Mouse (Mus musculus) cerebellum, postnatal 4 days (tissue): ENCODE data around the gene Tsr1.
A peak's percentile ranks its signal among the peaks of the same experiment; 100 is the strongest.

Source experiments
- DNase-seq, 2 experiments: peaks; one replicate each; pipeline ENCODE4 v3.0.0; 2022; ENCODE audit warnings: low spot score in 2 of 2, mixed read lengths in 1 of 2

Gene Tsr1

GRCm38 (mm10) chr11:74896901-74897677, 782 bp upstream of the Tsr1 start, which contains the start of gene Sgsm2:
Sgsm2 (minus strand) TSS chr11:74897060.
- peak; percentile 41 to 67 for DNase-seq

GRCm38 (mm10) chr11:74898517-74898827, 601 bp downstream of the Tsr1 start:
- no peak for DNase-seq

GRCm38 (mm10) chr11:74901555-74901954, 3.7 kb downstream of the Tsr1 start:
- DNase-seq = no peak

GRCm38 (mm10) chr11:74902416-74902815, 4.5 kb downstream of the Tsr1 start:
- no peak for DNase-seq

GRCm38 (mm10) chr11:74907850-74908249, 10.0 kb downstream of the Tsr1 start:
- DNase-seq = no peak

DNA sequence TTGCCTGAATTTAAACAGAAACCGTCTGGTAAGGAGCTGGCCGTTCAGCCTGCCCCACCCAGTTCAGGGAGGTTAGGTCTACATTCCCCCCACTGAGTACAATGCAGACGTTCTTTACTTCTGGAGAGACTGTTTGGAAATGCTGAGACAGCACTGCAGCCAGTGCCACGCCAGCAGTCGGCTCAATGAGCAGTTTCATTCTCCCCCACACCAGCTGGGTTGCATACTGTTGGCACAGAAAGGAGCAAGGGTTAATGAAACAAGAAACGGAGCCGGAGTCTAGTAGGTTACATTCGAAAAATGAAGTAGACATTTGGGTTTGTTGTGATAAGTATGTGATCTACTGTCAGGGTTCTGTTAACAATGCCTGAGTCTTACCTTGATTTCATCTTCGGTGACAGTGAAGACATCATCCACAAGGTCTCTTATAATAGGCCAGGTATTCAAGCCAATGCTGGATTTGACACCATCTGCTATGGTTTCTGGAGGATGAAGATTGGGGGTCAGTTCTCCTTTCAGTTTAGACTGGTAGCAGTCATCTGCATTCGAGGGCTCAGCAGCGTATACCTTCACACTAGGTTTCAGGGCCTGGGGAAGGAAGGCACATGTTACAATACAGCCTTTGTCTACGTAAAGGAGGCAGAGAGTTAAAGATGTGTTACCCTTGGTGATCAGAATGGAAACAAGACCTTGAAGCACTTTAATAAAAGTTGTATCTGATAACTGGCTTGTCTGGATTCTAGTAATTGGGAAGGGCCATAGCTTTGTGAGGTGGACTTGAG, 10.9 kb downstream of the Tsr1 start:
- peak in 1 of 2 experiments; percentile 13 for DNase-seq

DNA sequence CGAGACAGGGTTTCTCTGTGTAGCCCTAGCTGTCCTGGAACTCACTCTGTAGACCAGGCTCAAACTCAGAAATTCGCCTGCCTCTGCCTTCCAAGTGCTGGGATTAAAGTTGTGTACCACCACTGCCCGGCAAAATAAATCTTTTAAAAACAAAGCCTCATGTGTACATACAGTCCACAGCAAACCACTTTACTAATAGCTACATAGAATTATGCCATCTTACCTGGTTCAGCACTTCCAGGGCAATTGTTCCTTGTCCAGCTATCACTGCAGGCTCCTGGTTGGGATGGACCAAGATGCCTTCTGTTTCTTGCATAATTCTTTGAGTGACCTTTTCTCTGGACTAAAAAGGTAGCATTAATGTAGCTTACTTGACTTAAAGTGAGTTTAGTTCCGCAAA, 12.1 kb downstream of the Tsr1 start:
- no peak for DNase-seq

- DNase-seq = no peak
Measured at GRCm38 (mm10) chr11:74912492-74912891, 14.6 kb downstream of the Tsr1 start.

DNA sequence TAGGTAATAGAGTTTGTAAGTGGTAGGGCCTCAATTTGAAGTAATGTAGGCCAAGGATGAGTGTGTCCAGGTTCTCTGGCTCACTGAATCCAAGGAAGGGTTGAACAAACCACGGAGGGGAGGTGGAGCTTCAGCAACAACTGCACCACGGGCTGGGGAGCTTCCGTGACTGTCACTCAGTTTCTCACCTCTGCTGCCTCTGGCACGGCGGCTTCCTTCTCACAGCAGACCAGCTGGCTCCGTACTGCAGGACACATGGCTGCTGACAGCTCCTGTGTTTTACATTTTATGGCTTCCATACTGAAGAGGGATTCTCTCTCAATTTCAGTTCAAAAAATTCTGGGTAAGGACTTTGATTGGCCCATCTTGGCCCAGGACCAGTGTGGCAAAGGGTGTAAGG, 21.4 kb downstream of the Tsr1 start:
- no peak for DNase-seq

GRCm38 (mm10) chr11:74924149-74924548, 26.3 kb downstream of the Tsr1 start:
- no peak for DNase-seq

GRCm38 (mm10) chr11:74925577-74926387, 27.9 kb downstream of the Tsr1 start, which contains the start of the genes Smg6 and Srr:
Smg6 (plus strand) TSS chr11:74925823.
Srr (minus strand) TSS chr11:74925948.
- DNase-seq = peak; percentile 83 to 94

- no peak for DNase-seq
Measured at GRCm38 (mm10) chr11:74926388-74927005, 28.6 kb downstream of the Tsr1 start.

DNA sequence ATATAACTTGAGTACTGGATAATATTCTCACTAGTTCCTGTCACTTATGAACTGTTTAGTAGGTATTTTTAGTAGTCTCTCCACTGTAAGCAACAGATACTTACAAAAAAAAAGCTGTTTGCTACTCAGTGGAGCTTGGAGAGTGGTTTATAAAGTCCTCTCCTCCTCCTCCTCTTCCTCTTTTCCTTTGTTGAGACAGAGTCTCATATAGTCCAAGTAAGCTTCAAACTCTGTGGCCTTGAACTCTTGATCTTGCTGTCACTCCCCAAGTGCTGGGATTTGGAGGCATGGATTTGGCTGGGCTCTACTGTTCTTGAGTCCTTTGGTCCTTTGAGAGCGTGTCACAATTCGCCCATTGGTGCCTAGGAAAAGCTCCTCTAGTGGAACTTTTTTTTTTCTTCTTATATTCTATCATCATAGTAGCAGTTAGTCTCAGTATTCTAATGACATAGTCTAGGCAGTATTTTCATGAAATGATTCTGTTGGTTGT, 29.4 kb downstream of the Tsr1 start:
- no peak for DNase-seq

GRCm38 (mm10) chr11:74929111-74929510, 31.2 kb downstream of the Tsr1 start:
- no peak for DNase-seq

DNA sequence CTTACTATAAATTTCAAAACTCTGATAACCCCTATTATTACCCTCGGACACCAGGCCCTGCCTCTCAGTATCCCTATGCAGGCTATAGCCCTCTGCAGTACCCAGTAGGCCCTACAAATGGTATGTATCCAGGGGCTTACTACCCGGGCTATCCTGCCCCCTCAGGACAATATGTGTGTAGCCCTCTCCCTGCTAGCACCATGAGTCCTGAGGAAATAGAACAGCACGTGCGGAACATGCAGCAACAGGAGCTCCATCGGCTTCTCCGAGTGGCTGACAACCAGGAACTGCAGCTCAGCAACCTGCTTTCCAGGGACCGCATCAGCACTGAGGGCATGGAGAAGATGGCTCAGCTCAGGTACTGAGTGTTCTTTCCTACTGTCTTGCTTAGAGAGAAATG, 32.5 kb downstream of the Tsr1 start:
- DNase-seq = no peak

DNA sequence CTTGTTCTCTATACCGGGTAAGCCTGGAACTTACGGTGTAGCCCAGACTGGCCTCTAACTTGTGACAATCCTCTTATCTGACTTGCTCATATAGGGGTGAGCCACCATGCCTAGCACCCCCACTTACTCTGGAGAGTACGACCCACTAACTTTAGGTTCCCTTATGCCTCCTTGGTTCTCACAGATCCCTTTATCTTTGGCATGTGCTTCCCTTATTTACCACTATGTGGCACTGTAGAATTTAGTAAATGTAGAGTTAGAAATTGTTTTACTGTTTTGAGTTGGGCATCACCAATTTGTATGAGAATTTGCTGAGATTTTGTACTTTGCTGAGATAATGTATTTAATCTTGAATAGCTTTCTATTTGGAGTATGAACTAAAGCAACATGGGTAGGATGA, 48.5 kb downstream of the Tsr1 start:
- DNase-seq = no peak

- DNase-seq = no peak
Measured at GRCm38 (mm10) chr11:74954901-74955300, 57.0 kb downstream of the Tsr1 start.

- DNase-seq = no peak
Measured at GRCm38 (mm10) chr11:74956006-74956405, 58.1 kb downstream of the Tsr1 start.

GRCm38 (mm10) chr11:74957600-74957999, 59.7 kb downstream of the Tsr1 start:
- no peak for DNase-seq
